Mouse (Mus musculus) heart, embryonic 10.5 days (tissue): Measurements from ENCODE around the gene Rae1. TPM values are rescaled to one million over a fixed set of nuclear protein-coding genes. Genes with fewer than 3 reads are reported as not detected.

Experiments
- DNase-seq: peaks from one replicate; pipeline ENCODE4 v3.0.0-alpha.2; 2017; ENCODE audit warnings: low spot score
- H3K27ac ChIP-seq: fragments of 300-500 bp; sonication (generic); 2 replicates; pipeline ENCODE4 v1.5.1; 2016; ENCODE audit warnings: mild to moderate bottlenecking
- H3K27me3 ChIP-seq: fragments of 300-500 bp; sonication (generic); 2 replicates; pipeline ENCODE4 v1.6.1; 2016; ENCODE audit warnings: mild to moderate bottlenecking; ENCODE audit not compliant: poor library complexity, insufficient read depth, severe bottlenecking
- H3K36me3 ChIP-seq: fragments of 300-500 bp; sonication (generic); 2 replicates; pipeline ENCODE4 v1.6.1; 2016; ENCODE audit warnings: mild to moderate bottlenecking, moderate library complexity
- H3K4me1 ChIP-seq: fragments of 300-500 bp; sonication (generic); 2 replicates; pipeline ENCODE4 v1.6.1; 2016; ENCODE audit warnings: mild to moderate bottlenecking
- H3K4me3 ChIP-seq: fragments of 300-500 bp; sonication (generic); 2 replicates; pipeline ENCODE4 v1.5.1; 2016; ENCODE audit warnings: mild to moderate bottlenecking, moderate library complexity
- H3K9me3 ChIP-seq: fragments of 300-500 bp; sonication (generic); 2 replicates; pipeline ENCODE4 v1.6.1; 2016; ENCODE audit warnings: mild to moderate bottlenecking, moderate library complexity
- WGBS: fragments of 180-500 bp; shearing (Covaris S2); methylation state at CpG from one replicate; pipeline ENCODE4 v1.1.7; 2016; 5-methylcytosine and 5-hydroxymethylcytosine counted together
- polyA plus RNA-seq: library from polyadenylated mRNA; unstranded; fragments of >200 nt; fragmentation: Nextera tagmentation; extraction: Ambion mirVana; gene quantifications from 2 replicates; pipeline ENCODE4 v1.2.1, GENCODE M21; 2016

Gene Rae1
- polyA plus RNA-seq, 1 experiment from 2014 or later = 162 TPM

- 53% methylated on average over 15 of the region's 15 CpGs for WGBS
- Histone ChIP-seq H3K27ac (peak overlapping the region; percentile 79), H3K36me3 (no peaks in the 10 kb centered on the region), H3K4me1 (peaks cover 66% of the 10 kb centered on the region), H3K4me3 (no peak overlapping the region), H3K27me3 (no peaks in the 10 kb centered on the region), H3K9me3 (no peaks in the 10 kb centered on the region)
- DNase-seq = no peak
These were observed 61.8 kb downstream of the Rae1 start for GRCm38 (mm10) chr2:173061443-173062351.

- WGBS = 50% methylated on average over 1 of the region's 1 CpGs
- Histone ChIP-seq H3K27me3 (no peaks in the 10 kb centered on the region), H3K4me3 (no peak overlapping the region), H3K4me1 (peaks cover 51% of the 10 kb centered on the region), H3K36me3 (no peaks in the 10 kb centered on the region), H3K9me3 (no peaks in the 10 kb centered on the region), H3K27ac (peak overlapping the region; percentile 79; the same call in 1 of the 2 replicates)
- no peak for DNase-seq
These were observed 63.3 kb downstream of the Rae1 start for GRCm38 (mm10) chr2:173063219-173063618.

- H3K27me3 ChIP-seq = no peaks in the 10 kb centered on the region
- H3K4me1 ChIP-seq = peaks cover 34% of the 10 kb centered on the region
- H3K27ac ChIP-seq = no peak overlapping the region
- H3K36me3 ChIP-seq = no peaks in the 10 kb centered on the region
- no peaks in the 10 kb centered on the region for H3K9me3 ChIP-seq
- no peak overlapping the region for H3K4me3 ChIP-seq
- 87% methylated on average over 2 of the region's 2 CpGs for WGBS
- DNase-seq = no peak
These were observed 64.9 kb downstream of the Rae1 start for GRCm38 (mm10) chr2:173064864-173065263.

Other genes with a start within 250 kb of the Rae1 start
- 49.5 and 70.0 TPM in 2 replicates for gene Bmp7, start 59.8 kb upstream of the Rae1 start, polyA plus RNA-seq
- 0.06 and 0.20 TPM in 2 replicates for gene Spo11, start 22.4 kb upstream of the Rae1 start, polyA plus RNA-seq
- gene Rbm38, start 20.4 kb downstream of the Rae1 start, polyA plus RNA-seq = 156 and 188 TPM in 2 replicates
- gene Ctcfl, start 119.4 kb downstream of the Rae1 start, polyA plus RNA-seq = 0.85 and 1.1 TPM in 2 replicates
- not detected in 2 replicates for gene Pck1, start 152.9 kb downstream of the Rae1 start, polyA plus RNA-seq
- gene Zbp1, start 218.8 kb downstream of the Rae1 start, polyA plus RNA-seq = not detected in 2 replicates